Mouse (Mus musculus) midbrain, embryonic 14.5 days (tissue): ENCODE data around the gene Fam20a. TPM values are rescaled to one million over a fixed set of nuclear protein-coding genes. Genes with fewer than 3 reads are reported as not detected.

Experiments
- ATAC-seq: fragments of 200-750 bp; cut with Nextera tagmentation; 2 replicates; pipeline ENCODE4 v1.8.0; 2017; ENCODE audit warnings: moderate number of reproducible peaks, moderate library complexity; ENCODE audit not compliant: low FRiP score, low TSS enrichment
- DNase-seq: peaks from one replicate; pipeline ENCODE4 v3.0.0-alpha.2; 2015
- H3K27ac ChIP-seq: fragments of 300-500 bp; sonication (generic); replicated peaks from 2 replicates; pipeline ENCODE4 v1.5.1; 2014; ENCODE audit warnings: mild to moderate bottlenecking, low read depth, low read length, moderate library complexity
- H3K27me3 ChIP-seq: fragments of 300-500 bp; sonication (generic); 2 replicates; pipeline ENCODE4 v1.6.1; 2014; ENCODE audit warnings: low read length, control low read depth, mixed read lengths; ENCODE audit not compliant: control insufficient read depth, insufficient read depth
- H3K36me3 ChIP-seq: fragments of 300-500 bp; sonication (generic); 2 replicates; pipeline ENCODE4 v1.6.1; 2014; ENCODE audit warnings: low read length, control low read depth; ENCODE audit not compliant: control insufficient read depth, insufficient read depth
- H3K4me1 ChIP-seq: fragments of 300-500 bp; sonication (generic); 2 replicates; pipeline ENCODE4 v1.6.1; 2014; ENCODE audit warnings: mild to moderate bottlenecking, antibody characterized with exemption, low read length, control low read depth; ENCODE audit not compliant: control insufficient read depth, insufficient read depth
- H3K4me2 ChIP-seq: fragments of 300-500 bp; sonication (generic); 2 replicates; pipeline ENCODE4 v1.6.1; 2014; ENCODE audit warnings: mild to moderate bottlenecking, low read length, moderate library complexity
- H3K4me3 ChIP-seq: fragments of 300-500 bp; sonication (generic); replicated peaks from 2 replicates; pipeline ENCODE4 v1.5.1; 2014; ENCODE audit warnings: low read depth, low read length
- H3K9ac ChIP-seq: fragments of 300-500 bp; sonication (generic); replicated peaks from 2 replicates; pipeline ENCODE4 v1.6.1; 2014; ENCODE audit warnings: mild to moderate bottlenecking, low read length, moderate library complexity
- H3K9me3 ChIP-seq: fragments of 300-500 bp; sonication (generic); 2 replicates; pipeline ENCODE4 v1.6.1; 2016; ENCODE audit warnings: low read length, control low read depth, mixed read lengths; ENCODE audit not compliant: control insufficient read depth
- WGBS: fragments of 180-500 bp; shearing (Covaris S2); extraction: QIAGEN DNeasy Blood & Tissue Kit; methylation state at CpG from one replicate; pipeline ENCODE4 v1.1.7; 2014; 5-methylcytosine and 5-hydroxymethylcytosine counted together
- polyA plus RNA-seq: library from polyadenylated mRNA; unstranded; fragments of >200 nt; fragmentation: Nextera tagmentation; extraction: Ambion mirVana; gene quantifications from 2 replicates; pipeline ENCODE4 v1.2.1, GENCODE M21; 2014

Fam20a gene
- polyA plus RNA-seq, 1 experiment from 2014 or later = 3.1 TPM

GRCm38 (mm10) chr11:109699784-109700183 is 22.3 kb downstream of the Fam20a start:
- WGBS = 61% methylated on average over 2 of the region's 2 CpGs
- Histone ChIP-seq H3K36me3 (no peaks in the 10 kb centered on the region), H3K4me3 (no peak overlapping the region), H3K27ac (no peak overlapping the region), H3K9ac (no peak overlapping the region), H3K4me2 (no peak overlapping the region), H3K4me1 (no peaks in the 10 kb centered on the region), H3K9me3 (no peaks in the 10 kb centered on the region), H3K27me3 (no peaks in the 10 kb centered on the region)
- ATAC-seq = no peak
- no peak for DNase-seq

DNA sequence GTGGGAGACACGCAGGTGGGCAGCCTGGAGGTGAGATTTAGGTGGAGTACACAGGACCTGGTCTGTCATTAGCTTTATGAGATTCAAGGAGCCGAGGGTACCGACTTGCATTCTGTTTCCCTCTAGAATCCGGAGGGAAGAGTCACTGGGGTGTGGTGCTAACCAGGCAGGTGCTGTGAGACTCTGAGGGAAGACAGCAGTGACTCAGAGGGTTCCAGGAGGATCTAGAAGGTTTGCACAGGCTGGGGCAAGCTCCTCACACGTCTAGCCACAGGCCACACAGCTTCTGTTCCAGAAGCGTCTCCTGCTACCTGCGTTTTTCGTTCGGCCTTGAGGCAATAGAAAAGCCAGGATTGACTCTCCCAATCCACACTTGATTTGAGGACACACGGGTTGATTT is 23.3 kb downstream of the Fam20a start:
- DNase-seq (no peak), ATAC-seq (no peak)
- Histone ChIP-seq H3K4me2 (no peak overlapping the region), H3K27me3 (no peaks in the 10 kb centered on the region), H3K4me1 (no peaks in the 10 kb centered on the region), H3K4me3 (no peak overlapping the region), H3K27ac (no peak overlapping the region), H3K9ac (no peak overlapping the region), H3K9me3 (no peaks in the 10 kb centered on the region), H3K36me3 (no peaks in the 10 kb centered on the region)
- 90% methylated on average over 10 of the region's 10 CpGs for WGBS

GRCm38 (mm10) chr11:109697089-109697643 is 24.9 kb downstream of the Fam20a start:
- ATAC-seq = no peak

DNA sequence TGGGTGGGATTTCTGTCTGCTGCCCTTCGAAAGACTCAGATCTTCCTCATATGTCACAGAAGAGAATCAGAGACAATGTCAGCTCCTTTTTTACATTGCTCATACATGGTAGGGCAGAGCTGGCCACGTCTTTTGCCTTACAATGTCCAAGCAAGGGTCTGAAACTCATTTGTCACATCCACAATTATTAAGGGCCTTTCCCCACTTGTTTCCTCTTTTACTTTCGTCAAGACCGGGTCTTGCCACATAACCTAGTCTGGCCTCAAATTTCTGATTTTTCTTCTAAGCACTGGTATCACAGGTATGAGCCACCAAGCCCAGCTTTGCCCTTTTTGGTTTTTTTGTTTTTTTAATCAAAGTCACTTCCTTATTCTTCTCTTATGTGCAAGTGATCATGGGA is 25.6 kb downstream of the Fam20a start:
- H3K4me2 ChIP-seq = no peak overlapping the region
- H3K27me3 ChIP-seq = no peaks in the 10 kb centered on the region
- H3K9ac ChIP-seq = no peak overlapping the region
- no peak overlapping the region for H3K4me3 ChIP-seq
- DNase-seq = no peak
- WGBS = 88% methylated on average over 4 of the region's 4 CpGs
- no peaks in the 10 kb centered on the region for H3K36me3 ChIP-seq
- no peaks in the 10 kb centered on the region for H3K4me1 ChIP-seq
- H3K9me3 ChIP-seq = no peaks in the 10 kb centered on the region
- no peak for ATAC-seq
- H3K27ac ChIP-seq = no peak overlapping the region

More at GRCm38 (mm10) chr11:109697089-109697643, 24.9 kb downstream of the Fam20a start:
- 90% methylated on average over 5 of the region's 5 CpGs for WGBS
- H3K4me2 ChIP-seq = no peak overlapping the region
- DNase-seq = no peak
- H3K4me1 ChIP-seq = no peaks in the 10 kb centered on the region
- H3K27ac ChIP-seq = no peak overlapping the region
- H3K36me3 ChIP-seq = no peaks in the 10 kb centered on the region
- H3K27me3 ChIP-seq = no peaks in the 10 kb centered on the region
- H3K9ac ChIP-seq = no peak overlapping the region
- H3K4me3 ChIP-seq = no peak overlapping the region
- no peaks in the 10 kb centered on the region for H3K9me3 ChIP-seq

DNA sequence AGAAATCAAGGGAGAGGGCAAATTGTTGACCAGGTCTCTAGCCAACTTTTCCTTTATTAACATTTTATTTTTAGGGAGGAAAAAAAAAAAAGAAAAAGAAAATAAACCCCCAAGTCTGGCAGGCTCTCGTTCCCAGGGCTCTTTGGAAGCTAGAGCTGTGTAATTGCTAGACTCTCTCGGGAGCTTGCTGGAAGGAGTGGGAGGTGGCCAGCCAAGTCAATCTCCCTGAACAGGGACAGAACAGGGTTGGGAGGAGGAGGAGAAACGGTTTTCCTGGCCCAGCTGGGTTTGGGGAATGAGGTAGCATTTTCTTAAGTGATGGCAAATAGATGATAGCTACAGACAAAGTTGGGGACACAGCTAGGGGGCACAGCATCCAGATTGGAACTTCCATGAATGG is 29.3 kb downstream of the Fam20a start:
- Histone ChIP-seq H3K27ac (no peak overlapping the region), H3K27me3 (no peaks in the 10 kb centered on the region), H3K4me1 (no peaks in the 10 kb centered on the region), H3K36me3 (no peaks in the 10 kb centered on the region), H3K9ac (no peak overlapping the region), H3K9me3 (no peaks in the 10 kb centered on the region), H3K4me3 (no peak overlapping the region), H3K4me2 (no peak overlapping the region)
- DNase-seq (no peak), ATAC-seq (no peak)
- 27% methylated on average over 3 of the region's 3 CpGs for WGBS

DNA sequence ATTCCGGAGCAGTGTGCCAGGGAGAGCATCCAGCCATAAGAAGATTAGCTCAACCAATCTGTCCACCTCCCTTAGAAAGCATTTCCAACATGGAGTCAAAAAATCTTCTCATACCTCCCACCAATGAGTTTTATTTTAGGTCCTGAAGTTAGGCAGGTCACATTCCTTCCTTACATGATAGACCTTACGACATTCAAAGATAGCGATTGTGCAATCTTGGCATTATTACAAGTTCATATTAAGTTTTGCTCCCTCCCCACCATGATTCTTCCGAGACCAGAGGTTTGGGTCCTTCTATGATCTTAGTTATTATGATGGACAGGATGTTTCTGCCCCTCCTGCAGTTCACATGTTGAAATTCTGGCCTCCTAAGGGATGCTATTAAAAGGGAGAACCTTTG is 32.5 kb downstream of the Fam20a start:
- H3K9ac ChIP-seq = no peak overlapping the region
- no peak overlapping the region for H3K4me3 ChIP-seq
- H3K36me3 ChIP-seq = no peaks in the 10 kb centered on the region
- ATAC-seq (no peak), DNase-seq (no peak)
- no peaks in the 10 kb centered on the region for H3K27me3 ChIP-seq
- H3K27ac ChIP-seq = no peak overlapping the region
- H3K4me2 ChIP-seq = no peak overlapping the region
- no peaks in the 10 kb centered on the region for H3K4me1 ChIP-seq
- 89% methylated on average over 4 of the region's 4 CpGs for WGBS
- no peaks in the 10 kb centered on the region for H3K9me3 ChIP-seq

DNA sequence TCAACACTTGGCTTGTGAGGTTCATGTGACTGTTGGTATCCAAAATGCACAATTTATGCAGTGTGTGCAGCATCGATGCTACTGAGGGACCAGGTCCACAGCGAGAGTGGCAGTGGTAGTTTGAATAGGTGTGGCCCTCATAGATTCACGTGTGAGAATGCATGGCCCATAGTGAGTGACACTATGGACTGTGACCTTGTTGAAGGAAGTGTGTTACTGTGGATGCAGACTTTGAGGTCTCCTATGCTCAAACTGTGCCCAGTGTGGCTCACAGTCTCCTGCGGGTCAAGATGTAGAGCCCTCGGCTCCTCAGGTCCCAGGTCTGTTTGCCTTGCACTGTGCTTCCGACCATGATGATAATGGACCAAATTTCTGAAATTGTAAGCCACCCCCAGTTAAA is 39.9 kb downstream of the Fam20a start:
- ATAC-seq (no peak), DNase-seq (no peak)
- H3K27ac ChIP-seq = no peak overlapping the region
- no peak overlapping the region for H3K4me3 ChIP-seq
- no peaks in the 10 kb centered on the region for H3K4me1 ChIP-seq
- H3K36me3 ChIP-seq = no peaks in the 10 kb centered on the region
- no peaks in the 10 kb centered on the region for H3K27me3 ChIP-seq
- no peaks in the 10 kb centered on the region for H3K9me3 ChIP-seq
- H3K4me2 ChIP-seq = no peak overlapping the region
- 90% methylated on average over 6 of the region's 6 CpGs for WGBS
- no peak overlapping the region for H3K9ac ChIP-seq

DNA sequence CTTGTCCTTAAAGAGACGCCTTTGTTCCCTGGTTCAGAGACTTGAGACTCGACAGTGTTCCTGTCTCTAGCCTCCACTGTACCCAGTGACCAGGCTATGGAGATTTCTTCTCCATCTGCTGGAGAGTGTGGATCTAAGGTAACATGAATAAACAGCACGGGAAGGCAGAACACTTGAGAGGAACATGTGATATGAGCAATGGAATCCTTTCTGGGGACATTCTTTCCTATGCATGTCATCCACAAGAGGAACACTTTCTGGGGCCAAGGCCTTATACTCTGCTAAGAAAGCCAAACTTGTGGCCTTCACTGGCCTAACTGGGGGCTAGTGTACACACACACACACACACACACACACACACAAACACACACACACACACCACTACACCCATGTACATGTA is 40.5 kb downstream of the Fam20a start:
- WGBS = 86% methylated on average over 3 of the region's 3 CpGs
- H3K36me3 ChIP-seq = no peaks in the 10 kb centered on the region
- H3K27ac ChIP-seq = no peak overlapping the region
- DNase-seq (no peak), ATAC-seq (no peak)
- no peaks in the 10 kb centered on the region for H3K9me3 ChIP-seq
- H3K27me3 ChIP-seq = no peaks in the 10 kb centered on the region
- no peaks in the 10 kb centered on the region for H3K4me1 ChIP-seq
- no peak overlapping the region for H3K4me3 ChIP-seq
- no peak overlapping the region for H3K9ac ChIP-seq
- H3K4me2 ChIP-seq = no peak overlapping the region

- no peak overlapping the region for H3K9ac ChIP-seq
Observed at GRCm38 (mm10) chr11:109680934-109681333, 41.1 kb downstream of the Fam20a start.

More at GRCm38 (mm10) chr11:109680934-109681333, 41.1 kb downstream of the Fam20a start:
- ATAC-seq = no peak
- Histone ChIP-seq H3K36me3 (no peaks in the 10 kb centered on the region), H3K9me3 (no peaks in the 10 kb centered on the region), H3K4me3 (no peak overlapping the region), H3K27me3 (no peaks in the 10 kb centered on the region), H3K27ac (no peak overlapping the region), H3K4me1 (no peaks in the 10 kb centered on the region), H3K4me2 (no peak overlapping the region)
- DNase-seq = no peak
- WGBS = 72% methylated on average over 9 of the region's 9 CpGs
